Mouse (Mus musculus) layer of hippocampus, postnatal 10 days (tissue): ENCODE data around the gene Zscan22. TPM values are rescaled to one million over a fixed set of nuclear protein-coding genes. Genes with fewer than 3 reads are reported as not detected.
"Not testable (repeated sequence)": the region's sequence is repeated elsewhere in the genome, so short reads cannot be mapped to it uniquely, and the experiment has no call there.

ENCODE experiments used
- DNase-seq, 2 experiments: peaks; one replicate each; pipeline ENCODE4 v3.0.0; 2021; ENCODE audit warnings: low spot score in 2 of 2
- long read RNA-seq: library from polyadenylated mRNA; stranded (forward); transcript quantifications from one replicate; pipeline ENCODE4 v2.0.0, GENCODE M21; 2023
- total RNA-seq, 2 experiments: library from RNA; stranded (reverse); gene quantifications; 2 replicates each; pipeline ENCODE4 v1.2.3; 2021

Gene Zscan22
- total RNA-seq = 10 to 100 TPM; 12.1 to 13.1 TPM
- long read RNA-seq, partial matches to known transcripts = 0 of 3 reads
- long read RNA-seq, other reads (novel, unspliced or antisense) = 2 of 3 reads

GRCm38 (mm10) chr7:12897655-12898410 is at the start of gene Zscan22:
Gene Zscan22, plus strand, starts transcription at chr7:12897815.
- DNase-seq = peak; percentile 91

GRCm38 (mm10) chr7:12874301-12874700 is 23.3 kb upstream of the Zscan22 start:
- DNase-seq = no peak

GRCm38 (mm10) chr7:12880036-12880435 is 17.6 kb upstream of the Zscan22 start:
- DNase-seq = no peak

GRCm38 (mm10) chr7:12880497-12880896 is 17.1 kb upstream of the Zscan22 start:
- DNase-seq = not testable (repeated sequence)

- peak; percentile 92 to 95 for DNase-seq
Measured at GRCm38 (mm10) chr7:12880911-12881660, 16.5 kb upstream of the Zscan22 start, which contains the start of gene Zfp128. Gene Zfp128, plus strand, starts transcription at chr7:12881177.

GRCm38 (mm10) chr7:12886563-12887266 is 10.9 kb upstream of the Zscan22 start:
- no peak for DNase-seq

- no peak for DNase-seq
Measured at GRCm38 (mm10) chr7:12887585-12887984, 10.0 kb upstream of the Zscan22 start.

- no peak for DNase-seq
Measured at GRCm38 (mm10) chr7:12890928-12891327, 6.7 kb upstream of the Zscan22 start.

- no peak for DNase-seq
Measured at GRCm38 (mm10) chr7:12891334-12891733, 6.3 kb upstream of the Zscan22 start.

- DNase-seq = no peak
Measured at GRCm38 (mm10) chr7:12901517-12901916, 3.9 kb downstream of the Zscan22 start.

- no peak for DNase-seq
Measured at GRCm38 (mm10) chr7:12903623-12904022, 6.0 kb downstream of the Zscan22 start.

GRCm38 (mm10) chr7:12905146-12905545 is 7.5 kb downstream of the Zscan22 start:
- no peak for DNase-seq

GRCm38 (mm10) chr7:12909498-12909962 is 11.9 kb downstream of the Zscan22 start:
- peak; percentile 76 to 77 for DNase-seq

GRCm38 (mm10) chr7:12910181-12910668 is 12.6 kb downstream of the Zscan22 start:
- peak; percentile 70 to 79 for DNase-seq

GRCm38 (mm10) chr7:12913556-12913955 is 15.9 kb downstream of the Zscan22 start:
- DNase-seq = no peak

- DNase-seq = not testable (repeated sequence)
Measured at GRCm38 (mm10) chr7:12920495-12920894, 22.9 kb downstream of the Zscan22 start.

GRCm38 (mm10) chr7:12921318-12921704 is 23.7 kb downstream of the Zscan22 start:
- no peak for DNase-seq

GRCm38 (mm10) chr7:12921705-12922465 is 24.3 kb downstream of the Zscan22 start, which contains the start of gene Rps5:
Gene Rps5, plus strand, starts transcription at chr7:12922290.
- peak; percentile 98 for DNase-seq

- no peak for DNase-seq
Measured at GRCm38 (mm10) chr7:12922729-12923128, 25.1 kb downstream of the Zscan22 start.

GRCm38 (mm10) chr7:12926316-12926715 is 28.7 kb downstream of the Zscan22 start:
- no peak for DNase-seq
